Mouse (Mus musculus): ENCODE measurements around the gene Scamp2.

GRCm38 (mm10) chr9:57577144-57577849, 16.6 kb downstream of the Scamp2 start:
- no peak for TF ChIP-seq CTCF (IDR thresholded peaks at IDR 0.05; ENCODE audit: borderline replicate concordance, insufficient read depth, low read depth, low read length)
- no peak for TF ChIP-seq POLR2A (IDR thresholded peaks at IDR 0.05; ENCODE audit: borderline replicate concordance, insufficient read depth, low read length)
